ENCODE assay signal across 9 mouse cellular contexts in genomic region chr1:120207568-120207967, GRCm38 (mm10).
A peak's percentile ranks its signal among the peaks of the same experiment; 100 is the strongest.
DNase-seq lines count a peak whose midpoint lies in the region; ATAC-seq and TF ChIP-seq lines count a peak whose summit lies in the region.
"Had no signal": no experiment of that assay in that cellular context is flagged by ENCODE, and none has a peak within 500 bp of the region (broad histone marks: within the 10 kb centered on the region; RNA-seq: fewer than 3 reads in every experiment).

No protein-coding gene starts in this region.

- no peak overlapping the region for H3K4me2 ChIP-seq in hindbrain, embryonic 13.5 days
- no peak overlapping the region for H3K4me2 ChIP-seq in hindbrain, embryonic 12.5 days (replicated peaks)
- H3K4me2 ChIP-seq: embryonic facial prominence, embryonic 12.5 days had no signal

- H3K36me3 ChIP-seq in hindbrain, embryonic 13.5 days, result no peaks in the 10 kb centered on the region
- no peaks in the 10 kb centered on the region for H3K36me3 ChIP-seq in hindbrain, embryonic 12.5 days
- no peaks in the 10 kb centered on the region for H3K36me3 ChIP-seq in thymus, adult 2 months (ENCODE audit: control insufficient read depth, insufficient read depth, low read length)
- H3K36me3 ChIP-seq: embryonic facial prominence, embryonic 12.5 days had no signal

- ATAC-seq in hindbrain, embryonic 13.5 days (ENCODE audit: low FRiP score), result peak; percentile 86
- ATAC-seq in hindbrain, embryonic 12.5 days (ENCODE audit: low FRiP score), result no peak; the same call in 1 of the 2 replicates

- no peaks in the 10 kb centered on the region for H3K9me3 ChIP-seq in hindbrain, embryonic 13.5 days
- no peaks in the 10 kb centered on the region for H3K9me3 ChIP-seq in hindbrain, embryonic 12.5 days (replicated peaks)
- H3K9me3 ChIP-seq: embryonic facial prominence, embryonic 12.5 days had no signal

- no peak for TF ChIP-seq POLR2A in thymus, adult 2 months (IDR thresholded peaks at IDR 0.05; ENCODE audit: control insufficient read depth, extremely low read depth, insufficient read depth, low read length, poor library complexity)

- H3K4me1 ChIP-seq in hindbrain, embryonic 13.5 days (replicated peaks), result no peaks in the 10 kb centered on the region
- H3K4me1 ChIP-seq in hindbrain, embryonic 12.5 days, result 0 out of 2 replicates have a peak, but pooled peaks cover 4% of the 10 kb centered on the region
- H3K4me1 ChIP-seq in thymus, adult 2 months (replicated peaks; ENCODE audit: control insufficient read depth, insufficient read depth, low read length), result no peaks in the 10 kb centered on the region
- H3K4me1 ChIP-seq: embryonic facial prominence, embryonic 12.5 days had no signal

- no peak overlapping the region for H3K9ac ChIP-seq in hindbrain, embryonic 13.5 days
- no peak overlapping the region for H3K9ac ChIP-seq in hindbrain, embryonic 12.5 days
- H3K9ac ChIP-seq: embryonic facial prominence, embryonic 12.5 days had no signal

- H3K27ac ChIP-seq in hindbrain, embryonic 13.5 days, result no peak overlapping the region
- H3K27ac ChIP-seq in hindbrain, embryonic 12.5 days, result no peak overlapping the region
- H3K27ac ChIP-seq in thymus, adult 2 months (ENCODE audit: control insufficient read depth, insufficient read depth, low read length), result no peak overlapping the region
- H3K27ac ChIP-seq: embryonic facial prominence, embryonic 12.5 days had no signal

- WGBS in hindbrain, embryonic 13.5 days, result 43% methylated on average over 6 of the region's 6 CpGs
- WGBS in hindbrain, embryonic 12.5 days, result 52% methylated on average over 6 of the region's 6 CpGs
- WGBS in thymus, adult 2 months, result 80% methylated on average over 6 of the region's 6 CpGs

- no peaks in the 10 kb centered on the region for H3K27me3 ChIP-seq in hindbrain, embryonic 13.5 days
- H3K27me3 ChIP-seq in hindbrain, embryonic 12.5 days, result no peaks in the 10 kb centered on the region
- no peaks in the 10 kb centered on the region for H3K27me3 ChIP-seq in thymus, adult 2 months (ENCODE audit: control insufficient read depth, insufficient read depth, low read length)
- H3K27me3 ChIP-seq: embryonic facial prominence, embryonic 12.5 days had no signal

- DNase-seq in adrenal gland, postnatal 10 days, result peak; percentile 31
- peak; percentile 23 to 26 for DNase-seq in frontal cortex, postnatal 14 days (ENCODE audit: low spot score in 2 of 2)
- DNase-seq in lung, postnatal 36 days, result peak; percentile 34
- no peak for DNase-seq in thymus, adult 2 months
- DNase-seq in spleen, adult 18-20 months, result no peak
- DNase-seq in spleen, postnatal 4 days (ENCODE audit: low spot score in 2 of 2), result no peak

- no peak for TF ChIP-seq CTCF in thymus, adult 2 months (IDR thresholded peaks at IDR 0.05; ENCODE audit: borderline replicate concordance, control insufficient read depth, extremely low read depth, insufficient read depth, low read length, poor library complexity)

- no peak overlapping the region for H3K4me3 ChIP-seq in hindbrain, embryonic 13.5 days
- no peak overlapping the region for H3K4me3 ChIP-seq in hindbrain, embryonic 12.5 days
- H3K4me3 ChIP-seq in thymus, adult 2 months (ENCODE audit: control insufficient read depth, insufficient read depth, low read length), result no peak overlapping the region
- H3K4me3 ChIP-seq: embryonic facial prominence, embryonic 12.5 days had no signal

Comparison
In these comparisons a context has a peak if more than half of its experiments do, and no peak if none do; other contexts are left out.
1. DNase-seq: peak in adrenal gland, postnatal 10 days (single experiment), frontal cortex, postnatal 14 days (2 of 2) and lung, postnatal 36 days (single experiment); none in thymus, adult 2 months (single experiment), spleen, adult 18-20 months (0 of 2) and spleen, postnatal 4 days (0 of 2).